Mouse (Mus musculus) G1E (cell line): ENCODE measurements around the gene Flrt1.

Source experiments
- CTCF ChIP-seq: IDR thresholded peaks from 2 replicates; pipeline ENCODE4 v1.5.1; 2012; ENCODE audit warnings: low read depth, low read length, inconsistent platforms, mixed read lengths
- GATA2 ChIP-seq: IDR thresholded peaks from 2 replicates; pipeline ENCODE4 v1.6.1; 2012; ENCODE audit warnings: low read depth, low read length, inconsistent platforms, borderline replicate concordance
- TAL1 ChIP-seq: conservative IDR thresholded peaks from 2 replicates; pipeline ENCODE4 v1.6.1; 2012; ENCODE audit warnings: low read depth, low read length, inconsistent platforms, mixed read lengths

DNA sequence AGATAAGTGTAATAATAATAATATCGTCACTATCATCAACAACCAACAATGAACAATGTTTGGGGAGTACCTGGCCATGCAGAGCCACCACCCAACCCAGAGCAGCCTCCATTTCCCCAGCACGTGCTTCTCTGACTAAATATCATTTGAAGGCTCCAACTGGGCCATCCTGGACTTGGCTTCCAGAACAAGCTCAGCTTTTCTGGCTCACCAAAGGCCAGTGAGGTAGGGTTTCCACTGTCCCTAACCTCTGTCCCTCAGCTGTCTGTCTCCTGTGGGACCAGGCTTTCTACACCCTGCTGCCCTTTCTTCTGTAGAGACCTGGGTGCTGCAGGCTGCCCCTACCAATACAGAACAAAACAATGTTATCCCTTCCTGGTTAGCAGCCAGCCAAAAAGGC is 1.0 kb upstream of the Flrt1 start:
- TF ChIP-seq CTCF (no peak), GATA2 (no peak), TAL1 (no peak)
